Mouse (Mus musculus) left cerebral cortex, postnatal 14 days (tissue): ENCODE data around the gene Hirip3. TPM values are rescaled to one million over a fixed set of nuclear protein-coding genes. Genes with fewer than 3 reads are reported as not detected.
A peak's percentile ranks its signal among the peaks of the same experiment; 100 is the strongest.

Experiments used
- DNase-seq, 2 experiments: peaks; one replicate each; pipeline ENCODE4 v3.0.0; 2021 to 2022; ENCODE audit warnings: low spot score in 2 of 2, mixed read lengths in 1 of 2
- intact Hi-C: fragments of 180-260 bp; cut with DNase I; formaldehyde crosslinking; loops from one replicate; pipeline ENCODE4 v1.15.1; 2025
- total RNA-seq, 2 experiments: library from RNA; stranded (reverse); gene quantifications; 2 replicates each; pipeline ENCODE4 v1.2.3; 2021

Gene Hirip3
- total RNA-seq, 2 experiments from 2014 or later: 30.2 to 32.1 TPM

- intact Hi-C loops: no loop called here
- DNase-seq: peak; percentile 59 to 70
Measured at GRCm38 (mm10) chr7:126848794-126849193, 13.0 kb upstream of the Hirip3 start.

GRCm38 (mm10) chr7:126850161-126850560 lies 11.6 kb upstream of the Hirip3 start:
- DNase-seq: no peak
- intact Hi-C loops: no loop called here

GRCm38 (mm10) chr7:126851192-126851591 lies 10.6 kb upstream of the Hirip3 start:
- intact Hi-C loops: no loop called here
- DNase-seq: no peak

GRCm38 (mm10) chr7:126853454-126853853 lies 8.3 kb upstream of the Hirip3 start:
- no peak for DNase-seq
- intact Hi-C loops: no loop called here

GRCm38 (mm10) chr7:126855641-126856040 lies 6.1 kb upstream of the Hirip3 start:
- no peak for DNase-seq
- intact Hi-C loops: no loop called here

GRCm38 (mm10) chr7:126856741-126857420 lies 4.9 kb upstream of the Hirip3 start:
- DNase-seq: no peak
- intact Hi-C loops: no loop called here

- no peak for DNase-seq
- intact Hi-C loops: no loop called here
Measured at GRCm38 (mm10) chr7:126860987-126861386, 785 bp upstream of the Hirip3 start.

- peak; percentile 96 to 97 for DNase-seq
- intact Hi-C loops: no loop called here
Measured at GRCm38 (mm10) chr7:126862147-126862784, 494 bp downstream of the Hirip3 start, which contains the start of gene Ino80e. Gene Ino80e, minus strand, starts transcription at chr7:126862377.

GRCm38 (mm10) chr7:126863791-126864190 lies 2.0 kb downstream of the Hirip3 start:
- intact Hi-C loops: no loop called here
- no peak for DNase-seq

- intact Hi-C loops: no loop called here
Measured at GRCm38 (mm10) chr7:126867534-126867933, 5.8 kb downstream of the Hirip3 start.

GRCm38 (mm10) chr7:126868003-126868402 lies 6.2 kb downstream of the Hirip3 start:
- no peak for DNase-seq
- intact Hi-C loops: no loop called here

More at GRCm38 (mm10) chr7:126867534-126867933, 5.8 kb downstream of the Hirip3 start:
- DNase-seq: no peak

- intact Hi-C loops: no loop called here
- no peak for DNase-seq
Measured at GRCm38 (mm10) chr7:126869780-126870519, 8.2 kb downstream of the Hirip3 start.

GRCm38 (mm10) chr7:126870520-126870891 lies 8.7 kb downstream of the Hirip3 start:
- DNase-seq: no peak
- intact Hi-C loops: no loop called here

- no peak for DNase-seq
- intact Hi-C loops: no loop called here
Measured at GRCm38 (mm10) chr7:126877239-126877638, 15.5 kb downstream of the Hirip3 start.

GRCm38 (mm10) chr7:126881040-126881439 lies 19.3 kb downstream of the Hirip3 start:
- no peak for DNase-seq
- intact Hi-C loops: loop anchor here (5.0 kb wide), 3 partner anchors 46 to 146 kb away; partner anchors contain the start of genes Kctd13, Maz and Sez6l2

GRCm38 (mm10) chr7:126883731-126884181 lies 22.0 kb downstream of the Hirip3 start:
- no peak for DNase-seq
- intact Hi-C loops: loop anchor here (5.0 kb wide), 3 partner anchors 44 to 144 kb away; partner anchors contain the start of genes Kctd13, Maz and Sez6l2

GRCm38 (mm10) chr7:126884286-126885164 lies 22.8 kb downstream of the Hirip3 start, which contains the start of gene Taok2:
Gene Taok2, minus strand, starts transcription at chr7:126884703.
- intact Hi-C loops: loop anchor here (5.0 kb wide), 3 partner anchors 43 to 143 kb away; partner anchors contain the start of genes Kctd13, Maz and Sez6l2
- DNase-seq: peak; percentile 99

GRCm38 (mm10) chr7:126887281-126887680 lies 25.5 kb downstream of the Hirip3 start:
- no peak for DNase-seq
- intact Hi-C loops: no loop called here

- intact Hi-C loops: no loop called here
- no peak for DNase-seq
Measured at GRCm38 (mm10) chr7:126888852-126889251, 27.1 kb downstream of the Hirip3 start.
